Mouse (Mus musculus): ENCODE measurements at regions not wholly inside any gene's neighbourhood (a gene's known extent, or its start where the extent isn't known, plus 50 kb on each side); places are given as distances from the start of the nearest gene placed in this dataset.

DNA sequence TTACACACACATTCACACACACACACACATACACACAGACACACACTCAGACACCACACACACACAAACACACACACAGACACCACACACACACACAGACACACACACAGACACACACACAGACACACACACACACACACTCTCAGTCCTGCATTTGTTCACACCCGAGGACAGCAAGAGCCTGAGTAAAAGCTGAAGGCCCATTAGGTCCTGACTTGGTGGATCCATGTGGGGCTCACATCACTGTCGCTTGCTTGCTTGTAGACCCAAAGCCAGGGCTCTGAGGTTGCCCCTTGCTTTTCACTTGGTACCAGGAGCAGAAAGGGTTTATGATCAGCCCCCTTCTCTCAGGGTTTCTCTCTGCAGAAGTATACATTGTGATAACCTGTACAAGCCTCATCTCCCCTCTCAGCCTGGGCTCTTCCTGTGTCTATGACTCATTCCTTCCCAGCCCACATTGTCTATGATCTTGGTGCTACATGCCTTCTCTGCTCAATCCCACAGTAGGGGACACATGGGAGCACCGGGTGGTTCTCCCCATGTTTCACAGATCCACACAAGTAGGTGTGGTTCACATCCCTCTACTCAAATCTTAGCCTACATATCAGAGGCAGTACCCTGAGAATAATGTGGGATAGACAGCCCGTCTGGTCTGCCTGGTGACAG, 378.8 kb downstream of the Fam19a5 start:
- H3K27me3 ChIP-seq (ENCODE audit: control insufficient read depth in 1 of 2, insufficient read depth in 2 of 2, low read length in 2 of 2), result no peaks in the 10 kb centered on the region
- H3K4me1 ChIP-seq (ENCODE audit: control insufficient read depth in 1 of 2, insufficient read depth in 2 of 2, low read length in 2 of 2), result no peaks in the 10 kb centered on the region
- no peak for DNase-seq (ENCODE audit: low read depth, low spot score)
- no peak overlapping the region for H3K4me3 ChIP-seq (ENCODE audit: control insufficient read depth in 1 of 2, insufficient read depth in 1 of 2, low read depth in 2 of 2, low read length in 2 of 2)
- no peaks in the 10 kb centered on the region for H3K79me2 ChIP-seq (ENCODE audit: control insufficient read depth, insufficient read depth, low read length, poor library complexity)
- no peak overlapping the region for H3K27ac ChIP-seq (ENCODE audit: control insufficient read depth, low read depth, low read length)
- no peak for TF ChIP-seq NRF1 (IDR thresholded peaks at IDR 0.05; ENCODE audit: insufficient read depth, low read depth, low read length, poor library complexity, severe bottlenecking)
- no peak for TF ChIP-seq ZKSCAN1 (IDR thresholded peaks at IDR 0.05; ENCODE audit: low read depth, low read length)
- no peak for TF ChIP-seq GATA1 (IDR thresholded peaks at IDR 0.05; ENCODE audit: low read depth, low read length)
- TF ChIP-seq MYB (IDR thresholded peaks at IDR 0.05; ENCODE audit: low read depth, low read length), result no peak
- no peak for TF ChIP-seq CHD1 (IDR thresholded peaks at IDR 0.05; ENCODE audit: low read depth, low read length)
- no peak for TF ChIP-seq ELF1 (IDR thresholded peaks at IDR 0.05; ENCODE audit: low read depth, low read length)
- no peak for TF ChIP-seq TAL1 (IDR thresholded peaks at IDR 0.05; ENCODE audit: low read length)
- TF ChIP-seq E2F4 (IDR thresholded peaks at IDR 0.05; ENCODE audit: borderline replicate concordance, low read depth, low read length), result no peak
- no peak for TF ChIP-seq POLR2AphosphoS2 (IDR thresholded peaks at IDR 0.05; ENCODE audit: low read length)
- no peak for TF ChIP-seq ETS1 (IDR thresholded peaks at IDR 0.05; ENCODE audit: low read depth, low read length)
- no peaks in the 10 kb centered on the region for H3K9me3 ChIP-seq (replicated peaks; ENCODE audit: insufficient read depth, low read length)
- H3K9ac ChIP-seq (ENCODE audit: control insufficient read depth, low read depth, low read length, poor library complexity, severe bottlenecking), result no peak overlapping the region
- H3K36me3 ChIP-seq (ENCODE audit: control insufficient read depth in 1 of 2, insufficient read depth in 2 of 2, low read length in 2 of 2), result no peaks in the 10 kb centered on the region

DNA sequence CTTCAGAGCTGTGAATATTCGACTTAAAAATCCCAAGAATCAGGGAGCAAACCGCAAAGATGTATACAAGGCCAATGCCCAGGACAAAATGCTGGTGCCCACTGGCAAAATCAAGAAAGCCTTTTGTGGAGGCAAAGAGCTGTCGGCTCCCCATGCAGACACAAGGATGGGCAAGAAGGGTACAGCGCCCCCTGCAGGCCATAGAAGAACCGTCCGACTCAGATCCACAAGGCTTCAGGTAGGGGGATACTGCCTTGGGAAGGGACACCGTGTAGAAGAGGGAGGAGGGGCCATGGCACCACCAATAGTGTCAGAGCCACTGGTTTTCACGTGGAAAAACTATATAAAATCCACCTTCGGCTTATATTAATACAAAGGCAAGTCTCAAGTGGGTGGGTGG, 379.8 kb downstream of the Fam19a5 start:
- Histone ChIP-seq H3K36me3 (ENCODE audit: control insufficient read depth in 1 of 2, insufficient read depth in 2 of 2, low read length in 2 of 2) (no peaks in the 10 kb centered on the region), H3K27me3 (ENCODE audit: control insufficient read depth in 1 of 2, insufficient read depth in 2 of 2, low read length in 2 of 2) (no peaks in the 10 kb centered on the region), H3K4me1 (ENCODE audit: control insufficient read depth in 1 of 2, insufficient read depth in 2 of 2, low read length in 2 of 2) (no peaks in the 10 kb centered on the region), H3K79me2 (ENCODE audit: control insufficient read depth, insufficient read depth, low read length, poor library complexity) (no peaks in the 10 kb centered on the region), H3K9me3 (replicated peaks; ENCODE audit: insufficient read depth, low read length) (no peaks in the 10 kb centered on the region), H3K9ac (ENCODE audit: control insufficient read depth, low read depth, low read length, poor library complexity, severe bottlenecking) (no peak overlapping the region), H3K27ac (ENCODE audit: control insufficient read depth, low read depth, low read length) (no peak overlapping the region), H3K4me3 (ENCODE audit: control insufficient read depth in 1 of 2, insufficient read depth in 1 of 2, low read depth in 2 of 2, low read length in 2 of 2) (no peak overlapping the region)
- TF ChIP-seq SMC3 (IDR thresholded peaks at IDR 0.05; ENCODE audit: low read depth, low read length) (no peak), POLR2AphosphoS2 (IDR thresholded peaks at IDR 0.05; ENCODE audit: low read length) (no peak), POLR2A (IDR thresholded peaks at IDR 0.05; ENCODE audit: control insufficient read depth in 1 of 2, insufficient read depth in 1 of 2, low read depth in 1 of 2, low read length in 2 of 2, poor library complexity in 1 of 2) (no peak), BHLHE40 (IDR thresholded peaks at IDR 0.05; ENCODE audit: borderline replicate concordance, low read depth, low read length) (no peak), ETS1 (IDR thresholded peaks at IDR 0.05; ENCODE audit: low read depth, low read length) (no peak), GABPA (IDR thresholded peaks at IDR 0.05; ENCODE audit: low read depth, low read length) (no peak), MYB (IDR thresholded peaks at IDR 0.05; ENCODE audit: low read depth, low read length) (no peak), POLR2AphosphoS5 (IDR thresholded peaks at IDR 0.05; ENCODE audit: borderline replicate concordance, low read depth, low read length) (no peak), MEF2A (IDR thresholded peaks at IDR 0.05; ENCODE audit: extremely low read depth, insufficient replicate concordance, low read depth, low read length, poor library complexity, severe bottlenecking) (no peak), RAD21 (IDR thresholded peaks at IDR 0.05; ENCODE audit: low read depth, low read length) (no peak), USF2 (IDR thresholded peaks at IDR 0.05; ENCODE audit: borderline replicate concordance in 1 of 2, insufficient read depth in 1 of 2, low read depth in 1 of 2, low read length in 2 of 2) (no peak), GATA1 (IDR thresholded peaks at IDR 0.05; ENCODE audit: low read depth, low read length) (no peak), CHD2 (IDR thresholded peaks at IDR 0.05; ENCODE audit: low read length) (no peak), SIN3A (IDR thresholded peaks at IDR 0.05; ENCODE audit: low read length) (no peak), NELFE (IDR thresholded peaks at IDR 0.05; ENCODE audit: low read depth, low read length) (no peak), ZNF384 (IDR thresholded peaks at IDR 0.05; ENCODE audit: low read depth, low read length) (no peak)
- DNase-seq (ENCODE audit: low read depth, low spot score), result no peak
